Mouse (Mus musculus): ENCODE data around the gene D17Wsu92e.
"Not testable (repeated sequence)": the region's sequence is repeated elsewhere in the genome, so short reads cannot be mapped to it uniquely, and the experiment has no call there.

Gene D17Wsu92e

DNA sequence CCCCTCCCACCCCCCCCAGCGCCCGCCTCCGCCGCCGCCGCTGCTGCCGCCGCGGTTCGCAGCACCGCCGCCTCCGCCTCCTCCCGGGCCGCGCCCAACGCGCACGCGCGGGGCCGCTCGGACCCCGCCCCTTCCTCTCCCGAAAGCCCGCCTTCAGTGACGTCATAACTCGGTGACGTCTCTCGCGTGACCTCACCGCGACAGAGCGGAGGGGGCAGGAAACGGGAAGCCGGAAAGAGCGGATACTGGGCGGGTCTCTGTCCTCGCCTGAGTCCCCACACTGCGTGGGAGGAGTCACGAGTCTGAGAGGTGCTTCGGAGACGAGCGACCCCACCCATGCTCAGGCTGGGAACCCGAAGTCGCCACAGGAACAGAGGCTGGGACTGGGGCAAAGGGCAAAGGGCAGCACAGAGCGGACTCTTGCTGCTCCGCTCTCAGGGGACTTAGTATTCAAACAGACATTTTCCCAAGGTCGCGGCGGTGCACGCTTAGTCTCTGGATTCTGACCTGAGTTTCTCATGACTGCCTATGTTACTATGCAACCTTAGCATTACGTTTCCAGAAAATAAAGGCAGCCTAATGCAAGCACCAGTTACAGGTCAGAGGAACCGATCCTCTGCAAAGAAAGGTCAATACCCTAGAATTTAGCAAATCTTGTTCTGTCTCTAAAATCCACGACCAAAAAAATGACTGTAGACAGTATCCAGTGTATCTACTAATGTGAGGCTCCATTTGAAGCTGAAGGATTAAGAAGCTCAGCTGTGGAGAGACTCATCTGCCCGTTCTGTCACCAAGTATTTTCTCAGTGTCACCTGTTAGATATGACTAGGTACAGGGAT lies at the start of gene D17Wsu92e:
Gene D17Wsu92e, minus strand, starts transcription at position 81 of the 839 bp plus-strand sequence.
- peak; percentile 99 for DNase-seq

DNA sequence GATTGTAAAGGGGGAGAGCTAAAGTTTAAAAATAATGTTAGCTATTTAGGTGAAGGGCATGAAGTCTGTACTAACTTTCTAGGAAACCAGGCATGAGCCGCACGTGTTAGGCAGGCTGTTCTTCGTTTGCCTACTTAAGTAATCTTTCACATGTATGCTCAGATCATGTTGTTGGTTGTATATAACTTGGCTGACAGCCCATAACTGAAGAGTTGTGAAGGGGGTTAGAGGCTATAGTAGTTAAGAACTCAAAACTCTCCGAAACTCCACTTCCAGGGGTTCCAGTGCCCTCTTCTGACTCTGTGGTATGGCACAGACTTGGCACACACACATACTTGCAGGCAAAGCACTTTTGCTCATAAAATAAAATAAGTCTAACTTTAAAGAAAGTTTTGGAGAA lies 46.3 kb upstream of the D17Wsu92e start:
- DNase-seq, result no peak

DNA sequence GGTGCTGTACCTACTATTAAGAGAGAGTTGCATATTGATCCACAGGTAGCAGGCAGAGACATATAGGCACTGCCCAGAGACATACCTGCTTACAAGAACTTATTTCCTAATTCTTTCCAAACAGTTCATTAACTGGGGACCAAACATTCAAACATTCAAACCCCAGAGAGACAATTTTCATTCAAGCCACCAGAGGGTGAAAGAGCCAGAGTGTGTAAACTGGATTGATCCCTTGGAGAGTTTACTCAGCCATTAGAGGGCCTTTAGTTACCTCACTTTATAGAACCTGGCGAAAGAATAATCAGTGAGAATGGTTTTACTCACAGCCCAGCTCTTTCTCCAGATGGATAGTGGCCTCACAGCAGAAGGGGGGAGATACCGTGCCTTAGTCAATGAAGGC lies 45.0 kb upstream of the D17Wsu92e start:
- DNase-seq, result no peak

DNA sequence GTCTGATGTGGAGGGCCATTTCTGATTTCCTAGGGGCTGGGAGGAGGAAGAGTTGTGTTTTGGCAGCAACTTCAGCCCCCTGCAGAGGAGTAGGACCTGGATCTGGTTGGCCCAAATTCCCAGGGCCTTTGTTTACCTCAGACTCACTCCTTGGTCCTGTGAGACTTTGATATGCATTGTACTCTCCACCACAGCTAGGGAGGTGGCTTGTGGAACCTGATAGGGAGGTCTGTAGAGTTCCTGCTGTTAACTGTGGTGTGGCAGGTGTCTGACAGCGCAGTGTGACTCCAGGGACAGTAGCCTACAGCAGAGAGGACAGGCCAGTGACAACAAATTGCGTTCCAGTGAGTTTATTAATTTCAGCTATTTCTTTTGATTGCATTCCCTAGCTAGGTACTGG lies 38.7 kb upstream of the D17Wsu92e start:
- no peak for DNase-seq

DNA sequence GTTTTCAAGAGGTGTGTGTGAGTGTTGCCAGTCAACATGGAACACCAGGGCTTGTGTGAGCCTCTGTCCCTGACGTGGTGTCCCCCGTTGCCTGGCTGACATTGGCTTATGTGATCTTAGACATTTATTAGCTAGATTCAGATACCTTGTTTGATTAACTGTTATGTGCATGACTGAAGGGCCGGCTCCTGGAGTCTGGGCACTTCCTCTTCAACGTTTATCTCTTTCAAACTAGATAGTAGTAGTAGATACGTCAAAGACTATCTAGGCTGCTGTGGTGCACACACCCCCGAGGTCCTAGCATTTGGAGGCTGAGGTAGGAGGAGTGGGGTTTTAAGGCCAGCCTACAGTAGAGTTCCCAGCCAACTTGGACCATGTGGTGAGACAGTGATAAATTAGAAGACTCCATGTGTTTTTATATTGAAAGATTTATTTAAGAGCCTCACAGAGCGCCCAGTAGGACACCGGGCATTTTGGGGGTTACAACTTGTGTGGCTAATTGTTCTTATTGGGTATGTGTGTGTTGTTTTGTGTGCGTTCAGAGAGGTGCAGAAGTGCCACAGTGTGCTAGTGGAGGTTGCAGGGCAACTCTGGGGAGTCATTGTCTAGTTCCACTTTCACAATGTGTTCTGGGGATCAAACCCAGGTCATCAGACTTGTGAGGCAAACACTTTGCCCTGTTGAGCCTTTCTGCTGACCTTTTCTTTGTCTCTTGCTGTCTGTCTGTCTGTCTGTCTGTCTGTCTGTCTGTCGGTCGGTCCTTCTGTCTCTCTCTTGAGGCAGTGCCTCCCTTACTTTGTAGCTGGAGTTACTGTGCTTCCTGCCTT lies 37.4 kb upstream of the D17Wsu92e start:
- DNase-seq, result no peak

DNA sequence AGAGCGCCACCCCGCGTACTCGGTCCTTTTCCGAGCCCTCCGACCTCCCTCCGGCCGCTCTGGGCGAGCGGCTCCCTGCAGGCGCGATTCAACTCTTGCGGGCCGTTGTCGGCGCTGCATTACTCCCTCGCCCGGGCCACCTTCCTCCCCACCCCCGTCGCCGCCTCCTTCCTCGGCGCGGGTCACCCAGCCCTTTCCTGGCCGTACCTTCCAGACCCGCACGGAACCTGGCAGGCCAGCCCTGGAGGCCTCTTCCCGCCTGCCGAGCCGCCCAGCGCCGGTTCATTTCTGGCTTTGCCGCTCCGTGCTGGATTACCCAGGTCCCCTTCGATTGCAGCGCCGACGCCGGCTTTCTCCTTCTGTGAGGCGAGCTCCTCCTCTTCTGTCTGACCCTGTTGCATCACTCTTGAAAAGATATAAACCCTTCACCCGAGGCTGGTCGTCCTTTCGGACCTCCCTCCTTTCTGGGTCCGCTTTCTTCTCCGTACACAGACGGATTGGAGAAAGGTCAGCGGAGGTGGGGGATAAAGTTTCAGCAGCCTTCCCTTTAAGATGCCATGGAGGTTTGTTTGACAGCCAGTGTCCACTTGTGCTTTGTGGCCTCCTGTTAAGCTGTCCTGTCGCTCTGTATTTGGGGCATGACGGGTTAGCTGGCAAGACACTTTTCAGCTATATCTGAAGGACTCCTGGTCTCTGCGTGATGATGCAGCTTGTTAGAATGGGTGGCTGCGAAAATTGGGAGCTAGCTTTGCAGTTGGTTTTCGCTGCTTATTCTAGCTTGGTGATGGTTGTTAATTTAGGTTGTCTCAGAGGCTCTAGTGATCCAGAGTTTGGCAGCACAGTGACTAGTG lies 36.6 kb upstream of the D17Wsu92e start:
- peak; percentile 23 for DNase-seq

DNA sequence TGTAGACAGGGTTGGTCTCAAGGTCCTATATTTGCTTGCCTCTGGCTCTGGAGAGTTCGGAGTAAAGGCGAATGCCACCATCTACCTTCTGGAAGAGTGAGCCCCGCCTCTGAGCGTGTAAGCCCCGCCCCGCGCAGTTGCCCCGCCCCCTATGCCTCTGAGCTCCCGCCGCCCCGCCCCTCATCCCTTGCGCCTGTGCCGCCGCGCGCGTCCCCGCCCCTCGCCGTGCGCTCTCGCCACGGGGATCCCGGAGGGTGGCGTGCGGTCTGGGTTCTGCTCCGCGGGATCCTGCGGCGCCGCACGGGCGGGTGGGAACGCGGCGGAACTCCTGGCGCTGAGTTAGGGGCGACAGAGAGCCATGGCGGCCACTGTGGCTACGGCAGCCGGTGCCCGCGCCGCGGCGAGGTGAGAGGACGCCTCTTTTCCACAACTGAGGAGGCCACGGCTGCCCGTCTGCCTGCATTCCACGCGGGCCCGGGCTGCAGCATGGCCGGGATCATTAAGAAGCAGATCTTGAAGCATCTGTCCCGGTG lies 35.9 kb upstream of the D17Wsu92e start, which contains the start of gene Uhrf1bp1:
Gene Uhrf1bp1, plus strand, starts transcription at position 177 of the 533 bp plus-strand sequence.
- peak; percentile 73 for DNase-seq

DNA sequence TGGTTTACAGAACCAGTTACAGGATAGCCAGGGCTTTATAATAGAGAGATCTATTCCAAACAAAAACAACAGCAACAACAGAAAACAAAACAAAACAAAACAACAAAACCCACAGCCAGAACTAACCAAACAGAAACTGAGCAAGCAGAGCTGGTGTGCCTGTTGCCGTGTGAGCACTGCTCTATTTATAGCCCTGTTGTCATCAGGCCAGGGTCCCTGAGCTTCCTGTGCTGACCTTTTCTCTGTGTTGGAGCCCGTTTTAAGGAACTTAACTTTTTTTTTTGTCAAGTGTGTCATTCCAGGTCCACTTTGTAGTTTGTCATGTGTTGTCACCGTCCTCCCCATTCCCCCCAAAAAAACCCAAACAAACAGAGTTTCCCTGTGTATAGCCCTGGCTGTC lies 30.6 kb upstream of the D17Wsu92e start:
- no peak for DNase-seq

DNA sequence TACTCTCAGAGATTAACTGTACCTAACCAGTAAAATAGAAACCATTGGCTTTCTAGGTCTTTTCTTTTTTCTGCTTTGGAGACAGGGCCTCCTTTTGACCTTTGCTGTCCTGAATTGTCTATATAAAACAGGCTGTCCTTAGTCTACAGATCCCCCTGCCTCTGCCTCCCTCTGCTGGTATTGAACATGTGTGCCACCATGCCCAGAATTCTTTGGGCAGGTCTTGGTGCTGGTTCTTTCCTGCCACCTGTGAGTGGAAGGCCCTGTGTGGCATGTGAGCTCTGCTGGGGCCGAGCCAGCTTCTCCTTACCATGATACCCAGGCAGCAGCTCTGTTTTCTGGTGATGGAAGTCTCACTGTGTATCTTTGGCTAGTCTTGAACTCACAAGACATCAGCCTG lies 27.9 kb upstream of the D17Wsu92e start:
- no peak for DNase-seq

DNA sequence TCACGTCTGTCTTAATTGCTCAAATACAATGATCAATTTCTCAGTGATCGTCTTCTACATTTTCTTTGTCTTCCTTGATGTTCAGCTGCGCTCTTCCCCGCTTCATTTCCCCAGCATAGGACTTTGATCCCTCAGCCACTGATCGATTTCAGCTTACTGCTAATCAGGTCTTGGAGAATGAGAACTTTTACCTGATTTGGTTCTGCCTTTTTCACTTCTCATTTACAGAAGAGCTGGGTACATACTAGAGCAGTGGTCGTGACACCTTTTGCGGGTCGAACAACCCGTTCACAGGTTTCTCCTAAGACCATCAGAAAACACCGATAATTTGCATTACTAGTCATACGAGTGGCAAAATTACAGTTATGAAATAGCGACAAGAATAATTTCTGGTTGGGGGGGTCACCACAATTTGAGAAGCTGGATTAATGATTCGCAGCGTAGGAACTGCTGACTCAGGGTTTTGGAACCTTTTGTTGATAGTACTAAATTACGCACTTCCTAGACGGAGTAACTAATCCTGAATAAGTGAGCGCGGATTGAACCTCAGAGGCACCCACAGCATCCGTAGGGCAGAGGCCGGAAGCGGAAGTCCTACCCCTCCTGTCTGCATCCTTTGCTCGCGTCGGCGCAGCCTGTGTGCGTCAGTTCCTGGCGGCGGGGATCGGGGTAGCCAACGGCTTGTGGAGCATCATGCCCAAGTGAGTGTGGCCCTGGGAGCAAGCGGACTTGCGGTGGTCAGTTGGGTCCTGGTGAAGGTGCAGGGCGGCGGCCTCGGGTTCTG lies 19.2 kb upstream of the D17Wsu92e start:
- DNase-seq, result peak; percentile 91

DNA sequence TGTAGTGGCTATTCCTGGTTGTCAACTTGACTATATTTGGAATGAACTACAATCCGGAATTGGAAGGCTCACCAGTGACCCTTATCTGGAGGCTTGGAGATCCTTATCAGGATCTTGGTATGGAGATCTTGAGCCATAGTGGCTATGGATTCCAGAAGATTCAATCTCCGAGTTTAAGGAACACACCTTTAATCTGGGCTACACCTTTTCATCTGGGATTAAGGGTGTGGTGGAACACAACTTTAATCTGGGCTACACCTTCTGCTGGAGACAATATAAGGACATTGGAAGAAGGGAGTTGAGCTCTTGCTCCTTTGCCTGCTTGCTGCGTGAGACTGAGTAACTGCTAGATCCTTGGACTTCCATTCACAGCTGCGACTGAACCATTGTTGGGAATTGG lies 17.4 kb upstream of the D17Wsu92e start, which contains the start of gene Snrpc:
Gene Snrpc, plus strand, starts transcription at position 301 of the 400 bp plus-strand sequence.
- not testable (repeated sequence) for DNase-seq

DNA sequence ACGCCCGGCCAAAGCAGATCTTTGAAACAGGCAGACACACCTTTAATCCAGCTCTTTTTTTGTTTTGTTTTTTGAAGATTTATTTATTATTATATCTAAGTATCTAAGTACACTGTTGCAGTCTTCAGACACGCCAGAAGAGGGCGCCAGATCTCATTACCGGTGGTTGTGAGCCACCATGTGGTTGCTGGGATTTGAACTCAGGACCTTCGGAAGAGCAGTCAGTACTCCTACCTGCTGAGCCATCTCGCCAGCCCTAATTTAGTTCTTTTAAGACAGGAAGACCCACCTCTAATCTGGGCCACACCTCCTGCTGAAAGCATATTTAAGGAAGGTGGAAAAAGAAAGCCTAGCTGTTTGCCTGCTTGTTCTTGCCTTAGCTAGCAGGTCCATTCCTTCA lies 10.0 kb upstream of the D17Wsu92e start:
- DNase-seq, result peak; percentile 34

DNA sequence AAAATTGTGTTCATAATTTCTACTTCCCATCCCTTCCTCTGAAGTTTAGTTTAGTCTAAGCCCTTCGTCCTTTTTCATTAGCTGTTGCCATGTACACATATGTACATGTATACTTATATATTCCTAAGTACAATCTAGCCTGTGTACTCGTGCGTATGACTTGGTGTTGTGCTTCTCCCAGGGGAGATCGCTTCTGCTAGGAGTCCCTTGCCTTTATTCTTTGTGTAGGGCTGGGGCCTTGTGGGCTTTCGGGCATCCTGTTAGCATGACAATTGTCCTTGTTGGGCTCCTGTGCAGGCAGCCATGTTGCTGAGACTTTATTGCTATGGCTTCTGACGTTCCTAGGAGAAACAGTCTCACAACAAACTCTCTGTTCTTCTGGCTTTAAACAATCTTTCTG lies 7.1 kb upstream of the D17Wsu92e start:
- no peak for DNase-seq

DNA sequence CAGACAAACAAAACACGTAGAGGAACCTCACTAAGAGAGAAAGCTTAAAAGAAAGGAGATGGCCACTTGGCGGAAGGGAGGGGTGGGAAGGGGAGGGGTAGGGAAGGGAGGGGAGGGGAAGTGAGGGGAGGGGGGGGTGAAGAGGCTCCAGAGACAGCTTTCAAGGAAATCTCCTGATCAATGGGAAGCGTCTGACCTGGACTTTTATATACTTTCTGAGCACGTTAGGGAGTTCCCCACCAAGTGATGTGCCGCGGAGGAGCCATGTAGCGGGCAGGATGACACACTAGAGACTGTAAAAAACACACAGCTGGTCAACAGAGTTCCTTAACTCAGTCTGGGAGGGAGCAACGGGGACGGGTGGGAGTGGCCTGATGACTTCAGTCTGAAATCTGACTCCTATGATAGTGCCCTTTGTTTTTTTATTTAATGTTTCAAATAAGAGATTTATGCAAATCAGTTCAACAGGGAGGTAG lies 6.5 kb upstream of the D17Wsu92e start:
- peak; percentile 33 for DNase-seq

DNA sequence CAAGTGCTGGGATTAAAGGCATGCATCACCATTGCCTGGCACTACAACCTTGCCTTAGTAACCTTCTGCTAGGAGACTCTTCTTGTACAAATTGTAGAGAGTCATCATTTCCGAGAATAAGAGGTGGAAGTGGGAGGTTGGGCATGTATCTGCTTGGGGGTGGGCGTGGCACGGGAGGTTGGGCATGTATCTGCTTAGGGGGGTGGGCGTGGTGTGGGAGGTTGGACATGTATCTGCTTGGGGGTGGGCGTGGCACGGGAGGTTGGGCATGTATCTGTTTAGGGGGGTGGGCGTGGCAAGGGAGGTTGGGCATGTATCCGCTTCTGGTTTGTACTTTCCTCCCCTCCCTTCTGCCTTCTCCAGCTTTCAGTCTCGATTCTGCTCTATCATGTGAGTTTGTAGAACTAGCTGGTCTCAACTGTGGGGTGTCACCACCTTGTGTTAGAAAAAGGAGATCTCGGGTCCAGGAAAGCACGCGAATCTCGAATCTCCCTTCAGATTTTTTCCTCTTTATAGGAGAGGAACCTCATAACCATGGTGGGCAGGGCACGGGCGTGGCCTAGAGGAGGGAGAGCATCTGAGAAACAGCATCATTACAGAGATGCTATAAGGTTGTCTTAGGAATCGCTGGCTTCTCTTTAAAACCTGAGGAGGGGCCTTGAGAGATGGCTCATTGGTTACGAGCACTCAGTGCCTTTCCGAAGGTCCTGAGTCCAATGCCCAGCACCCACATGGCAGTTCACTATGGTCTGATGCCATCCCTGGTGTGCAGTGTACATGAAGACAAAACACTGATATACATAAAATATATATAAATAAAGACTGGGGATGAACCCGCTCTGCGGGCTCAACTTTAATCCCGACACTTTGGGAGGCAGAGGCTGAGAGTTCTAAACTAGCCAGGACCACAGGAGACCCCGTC lies 5.8 kb upstream of the D17Wsu92e start:
- peak; percentile 81 for DNase-seq

DNA sequence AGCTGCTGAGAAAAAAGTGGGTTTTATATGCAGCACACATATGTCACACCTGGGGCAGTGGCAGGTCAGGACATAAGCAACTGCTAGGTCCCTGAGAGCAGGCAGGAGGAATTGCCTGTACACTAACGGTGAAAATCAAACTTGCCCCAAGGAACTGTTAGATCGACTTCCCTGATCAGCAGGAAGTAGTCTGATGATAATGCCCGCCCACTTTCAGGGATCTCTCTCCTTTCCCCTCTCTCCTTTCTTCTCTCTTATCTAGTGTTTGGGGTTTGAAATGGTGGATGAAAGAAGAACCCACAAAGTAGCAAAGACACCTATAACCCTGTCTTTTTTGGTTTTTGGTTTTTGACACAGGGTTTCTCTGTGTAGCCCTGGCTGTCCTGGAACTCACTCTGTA lies 5.1 kb upstream of the D17Wsu92e start:
- peak; percentile 17 for DNase-seq

DNA sequence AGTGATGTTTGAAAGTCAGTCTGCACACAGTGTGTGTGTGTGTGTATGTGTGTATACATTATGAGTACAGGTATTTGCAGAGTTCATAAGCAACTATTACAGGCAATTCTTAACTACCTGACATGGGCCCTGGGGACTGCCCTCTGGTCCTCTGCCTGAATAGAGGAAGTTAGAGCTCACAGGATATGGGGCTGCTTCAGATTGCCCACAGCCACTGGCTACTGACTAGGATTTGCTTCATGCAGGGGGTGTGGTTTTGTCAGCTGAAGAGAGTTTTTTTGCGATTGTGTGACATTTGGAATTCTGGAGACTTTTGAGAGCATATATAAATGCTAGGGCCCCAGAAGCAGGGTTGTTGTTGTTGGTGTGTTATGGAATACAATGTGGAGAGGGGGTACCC lies 4.5 kb upstream of the D17Wsu92e start:
- DNase-seq, result no peak

DNA sequence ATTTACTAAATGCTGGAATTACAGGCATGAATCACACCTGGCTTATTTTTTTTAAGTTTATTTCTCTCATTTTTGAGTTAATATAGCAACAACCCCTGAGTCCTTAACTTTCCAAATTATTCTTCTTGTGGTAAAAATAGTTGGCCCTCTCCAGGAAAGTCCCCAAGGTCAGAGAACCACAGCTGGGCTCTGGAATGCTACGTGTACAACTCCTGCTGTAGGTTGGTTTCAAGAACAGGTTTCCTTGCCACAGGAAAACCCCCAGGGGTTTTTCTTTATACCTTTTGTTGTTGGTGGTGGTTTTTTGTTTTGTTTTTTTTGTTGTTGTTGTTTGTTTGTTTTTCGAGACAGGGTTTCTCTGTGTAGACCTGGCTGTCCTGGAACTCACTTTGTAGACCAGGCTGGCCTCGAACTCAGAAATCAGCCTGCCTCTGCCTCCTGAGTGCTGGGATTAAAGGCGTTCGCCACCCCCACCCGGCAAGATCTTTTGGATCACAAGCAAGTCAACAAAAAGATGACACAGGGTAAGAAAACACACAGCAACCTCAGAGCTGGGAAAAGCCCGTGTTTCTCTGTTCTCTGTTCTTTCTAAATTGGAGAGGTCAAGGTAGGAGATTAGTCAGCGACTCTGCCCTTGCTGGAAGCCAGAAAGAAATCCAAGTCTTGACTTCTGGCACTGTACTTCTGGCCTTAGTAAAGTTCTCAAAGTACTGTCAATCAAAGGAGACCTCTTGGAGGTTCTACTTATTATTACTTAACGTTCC lies 2.9 kb upstream of the D17Wsu92e start:
- no peak for DNase-seq

Data from thymus, postnatal 25 days (tissue).